Mouse (Mus musculus) lung, embryonic 14.5 days (tissue): Measurements from ENCODE around the gene Irak3. TPM values are rescaled to one million over a fixed set of nuclear protein-coding genes. Genes with fewer than 3 reads are reported as not detected.
A peak's percentile ranks its signal among the peaks of the same experiment; 100 is the strongest.

Experiments
- ATAC-seq: fragments of 200-750 bp; cut with Nextera tagmentation; 2 replicates; pipeline ENCODE4 v1.8.0; 2017; ENCODE audit warnings: mild to moderate bottlenecking, moderate TSS enrichment, moderate library complexity; ENCODE audit not compliant: insufficient read depth
- DNase-seq: peaks from one replicate; pipeline ENCODE4 v3.0.0-alpha.2; 2015
- H3K27ac ChIP-seq: fragments of 300-500 bp; sonication (generic); 2 replicates; pipeline ENCODE4 v1.5.1; 2014; ENCODE audit warnings: low read depth, mild to moderate bottlenecking, moderate library complexity
- H3K27me3 ChIP-seq: fragments of 300-500 bp; sonication (generic); 2 replicates; pipeline ENCODE4 v1.6.1; 2014; ENCODE audit warnings: low read length, control low read depth; ENCODE audit not compliant: insufficient read depth
- H3K36me3 ChIP-seq: fragments of 300-500 bp; sonication (generic); 2 replicates; pipeline ENCODE4 v1.6.1; 2014; ENCODE audit warnings: control low read depth; ENCODE audit not compliant: insufficient read depth
- H3K4me1 ChIP-seq: fragments of 300-500 bp; sonication (generic); 2 replicates; pipeline ENCODE4 v1.6.1; 2014; ENCODE audit warnings: antibody characterized with exemption, control low read depth; ENCODE audit not compliant: insufficient read depth
- H3K4me2 ChIP-seq: fragments of 300-500 bp; sonication (generic); 2 replicates; pipeline ENCODE4 v1.6.1; 2014; ENCODE audit warnings: mild to moderate bottlenecking
- H3K4me3 ChIP-seq: fragments of 300-500 bp; sonication (generic); 2 replicates; pipeline ENCODE4 v1.5.1; 2014; ENCODE audit warnings: low read depth, low read length
- H3K9ac ChIP-seq: fragments of 300-500 bp; sonication (generic); 2 replicates; pipeline ENCODE4 v1.6.1; 2014
- H3K9me3 ChIP-seq: fragments of 300-500 bp; sonication (generic); 2 replicates; pipeline ENCODE4 v1.6.1; 2016; ENCODE audit warnings: low read depth, low read length, control low read depth
- CTCF ChIP-seq: IDR thresholded peaks from 2 replicates; pipeline ENCODE4 v1.5.1; 2016; ENCODE audit warnings: antibody characterized with exemption, low read depth
- WGBS: fragments of 180-500 bp; shearing (Covaris S2); extraction: QIAGEN DNeasy Blood & Tissue Kit; methylation state at CpG from one replicate; pipeline ENCODE4 v1.1.7; 2014; 5-methylcytosine and 5-hydroxymethylcytosine counted together
- polyA plus RNA-seq: library from polyadenylated mRNA; unstranded; fragments of >200 nt; fragmentation: Nextera tagmentation; extraction: Ambion mirVana; gene quantifications from 2 replicates; pipeline ENCODE4 v1.2.1, GENCODE M21; 2014

Irak3 gene
- polyA plus RNA-seq, 1 experiment from 2014 or later = 0.70 TPM

DNA sequence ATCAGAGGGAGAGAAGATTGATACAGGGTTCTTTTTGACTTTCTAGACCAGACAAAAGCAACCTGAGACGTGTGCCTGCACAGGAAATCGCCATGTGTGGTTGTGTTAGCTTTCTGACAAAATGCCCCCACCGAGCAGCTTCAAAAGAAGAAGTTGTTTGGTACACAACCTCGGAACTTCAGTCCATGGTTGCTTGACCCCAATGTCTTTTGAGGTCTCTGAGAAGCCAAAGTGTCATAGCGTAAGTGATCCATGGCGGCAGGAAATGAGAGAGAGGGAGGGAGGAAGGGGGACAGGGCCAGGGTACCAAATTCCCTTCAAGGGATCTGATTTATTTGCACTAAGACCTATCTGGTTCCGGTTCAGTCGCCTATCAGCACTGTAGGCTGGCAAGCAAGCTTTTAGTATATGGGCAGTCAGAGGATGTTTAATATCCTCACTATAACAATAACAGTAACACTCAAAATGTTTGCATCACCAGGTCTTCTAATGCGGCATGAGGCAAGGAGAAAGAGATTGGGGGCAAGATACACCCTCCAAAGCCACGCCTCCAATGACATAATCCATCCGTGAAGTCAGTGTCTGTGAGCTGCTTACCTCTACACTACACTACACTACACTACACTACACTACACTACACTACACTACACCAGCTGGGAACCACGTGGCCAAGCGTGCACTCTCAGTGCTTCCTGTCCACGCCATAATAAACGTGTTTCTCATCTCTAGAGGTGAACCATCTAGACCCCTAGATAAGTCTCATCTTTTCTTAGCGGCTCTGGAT, 729 bp upstream of the Irak3 start:
- peaks cover 9% of the 10 kb centered on the region; the same call in 1 of the 2 replicates for H3K27me3 ChIP-seq
- TF ChIP-seq CTCF = no peak
- H3K9me3 ChIP-seq = no peaks in the 10 kb centered on the region
- ATAC-seq (peak; percentile 2; the same call in 1 of the 2 replicates), DNase-seq (no peak)
- WGBS = 63% methylated on average over 16 of the region's 16 CpGs
- no peaks in the 10 kb centered on the region for H3K36me3 ChIP-seq
- H3K4me3 ChIP-seq = no peak overlapping the region
- no peak overlapping the region for H3K27ac ChIP-seq
- H3K4me1 ChIP-seq = no peaks in the 10 kb centered on the region
- H3K9ac ChIP-seq = no peak overlapping the region
- H3K4me2 ChIP-seq = no peak overlapping the region

DNA sequence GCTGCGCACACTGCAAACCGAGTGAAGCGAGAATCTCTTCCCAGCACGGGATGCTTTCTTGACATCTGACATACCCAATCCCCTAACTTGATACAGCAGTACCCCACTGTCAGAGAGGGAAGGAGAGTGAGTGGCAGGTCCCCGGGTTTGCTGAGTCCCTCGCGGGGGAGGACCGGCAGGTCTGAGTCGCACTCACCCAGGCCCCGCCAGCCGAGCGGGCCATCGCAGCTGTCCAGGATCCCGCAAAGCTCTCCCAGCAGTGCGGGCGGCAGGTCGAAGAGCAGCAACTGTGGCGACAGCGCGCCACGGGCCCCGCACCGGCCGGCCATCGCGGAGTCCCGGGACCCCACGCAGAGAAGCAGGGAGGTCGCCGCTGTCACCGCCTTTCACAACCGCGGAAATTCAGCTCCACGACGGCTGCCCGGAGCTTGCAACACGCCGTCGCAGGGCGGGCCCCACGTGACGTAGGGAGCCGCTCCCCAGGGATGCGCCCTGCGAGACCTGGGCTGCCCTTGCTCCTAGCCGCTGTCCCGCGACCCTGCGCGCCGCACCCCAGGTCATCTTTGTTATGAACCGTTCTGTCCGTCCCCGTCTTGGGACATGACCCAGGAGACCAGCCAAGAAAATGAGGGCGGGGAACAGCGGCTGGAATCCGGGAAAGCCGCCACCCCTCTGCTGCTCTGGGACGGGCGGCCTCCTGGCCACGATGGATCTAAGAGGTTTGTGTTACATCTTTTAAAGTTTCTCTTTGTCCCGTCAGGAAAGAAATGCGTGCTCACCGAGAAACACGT, 604 bp downstream of the Irak3 start, which contains the start of gene Tmbim4:
TSS of gene Tmbim4 (plus strand) at position 460 of the 791 bp plus-strand sequence.
- Histone ChIP-seq H3K4me1 (no peaks in the 10 kb centered on the region), H3K4me2 (peak within 1 kb of the TSS; percentile 92), H3K27me3 (peaks cover 9% of the 10 kb centered on the region; the same call in 1 of the 2 replicates), H3K27ac (no peak within 1 kb of the TSS), H3K36me3 (no peaks in the 10 kb centered on the region), H3K4me3 (peak within 1 kb of the TSS; percentile 54), H3K9me3 (no peaks in the 10 kb centered on the region), H3K9ac (peak within 1 kb of the TSS; percentile 52)
- peak; percentile 67 for DNase-seq
- peak; percentile 84 for ATAC-seq
- TF ChIP-seq CTCF = no peak
- WGBS = 1% methylated on average over 65 of the region's 65 CpGs

- H3K9me3 ChIP-seq = no peaks in the 10 kb centered on the region
These were observed 4.7 kb downstream of the Irak3 start for GRCm38 (mm10) chr10:120197061-120197835.

GRCm38 (mm10) chr10:120193255-120193654, 8.7 kb downstream of the Irak3 start:
- DNase-seq (no peak), ATAC-seq (no peak)
- Histone ChIP-seq H3K36me3 (no peaks in the 10 kb centered on the region), H3K9me3 (no peaks in the 10 kb centered on the region), H3K27me3 (no peaks in the 10 kb centered on the region), H3K9ac (no peak overlapping the region), H3K4me3 (no peak overlapping the region), H3K4me1 (no peaks in the 10 kb centered on the region), H3K27ac (no peak overlapping the region), H3K4me2 (no peak overlapping the region)
- no peak for TF ChIP-seq CTCF
- 91% methylated on average over 8 of the region's 8 CpGs for whole genome bisulfite sequencing

More at GRCm38 (mm10) chr10:120197061-120197835, 4.7 kb downstream of the Irak3 start:
- Histone ChIP-seq H3K27me3 (peaks cover 9% of the 10 kb centered on the region; the same call in 1 of the 2 replicates), H3K4me3 (no peak overlapping the region), H3K4me2 (no peak overlapping the region), H3K36me3 (no peaks in the 10 kb centered on the region), H3K4me1 (no peaks in the 10 kb centered on the region), H3K9ac (no peak overlapping the region), H3K27ac (no peak overlapping the region)
- ATAC-seq (no peak), DNase-seq (no peak)
- WGBS = 69% methylated on average over 14 of the region's 14 CpGs
- no peak for TF ChIP-seq CTCF

- DNase-seq (no peak), ATAC-seq (no peak)
- H3K27me3 ChIP-seq = no peaks in the 10 kb centered on the region
- no peak overlapping the region for H3K9ac ChIP-seq
- no peaks in the 10 kb centered on the region for H3K4me1 ChIP-seq
- H3K4me2 ChIP-seq = no peak overlapping the region
- TF ChIP-seq CTCF = no peak
- H3K36me3 ChIP-seq = no peaks in the 10 kb centered on the region
- no peak overlapping the region for H3K27ac ChIP-seq
- H3K4me3 ChIP-seq = no peak overlapping the region
- no peaks in the 10 kb centered on the region for H3K9me3 ChIP-seq
- WGBS = 82% methylated on average over 4 of the region's 4 CpGs
These were observed 9.7 kb downstream of the Irak3 start for GRCm38 (mm10) chr10:120192278-120192677.

DNA sequence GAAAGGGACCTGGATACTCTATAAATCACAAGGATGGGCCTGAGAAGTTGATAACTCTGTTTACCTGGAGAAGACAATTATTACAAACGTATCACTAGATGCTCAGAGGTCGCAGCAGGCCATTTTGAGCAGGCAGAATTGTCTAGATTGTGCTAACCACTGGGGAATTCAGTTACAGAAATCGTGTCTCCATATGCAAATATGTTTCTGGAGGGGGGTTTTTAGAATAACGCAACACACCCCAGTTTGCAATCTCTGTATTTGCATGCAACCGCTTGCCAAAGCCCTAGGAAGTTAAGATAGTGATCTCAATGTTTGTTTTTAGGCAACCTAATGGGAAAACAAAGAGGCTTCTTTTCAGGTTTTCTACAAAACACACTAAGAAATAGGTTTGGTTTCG, 10.8 kb downstream of the Irak3 start:
- Histone ChIP-seq H3K27me3 (no peaks in the 10 kb centered on the region), H3K9ac (no peak overlapping the region), H3K9me3 (no peaks in the 10 kb centered on the region), H3K4me3 (no peak overlapping the region), H3K36me3 (no peaks in the 10 kb centered on the region), H3K27ac (no peak overlapping the region), H3K4me2 (no peak overlapping the region), H3K4me1 (no peaks in the 10 kb centered on the region)
- WGBS = 77% methylated on average over 6 of the region's 6 CpGs
- no peak for ATAC-seq
- DNase-seq = no peak
- no peak for TF ChIP-seq CTCF
